8 mouse cellular contexts compared by ENCODE assay signal in genomic region chr19:12010281-12010771, GRCm38 (mm10). TPM values are rescaled to one million over a fixed set of nuclear protein-coding genes. Genes with fewer than 3 reads are reported as not detected.
DNase-seq lines count a peak whose midpoint lies in the region; ATAC-seq lines count a peak whose summit lies in the region.

No protein-coding gene starts in this region.

- peak overlapping the region; percentile 48 for H3K4me2 ChIP-seq in forebrain, embryonic 11.5 days (ENCODE audit: low read depth, low read length, severe bottlenecking)

- peak; percentile 21; the same call in 1 of the 2 replicates for ATAC-seq in cerebellum, adult (ENCODE audit: insufficient number of reproducible peaks, low FRiP score, low TSS enrichment)
- ATAC-seq in forebrain, embryonic 11.5 days (replicated peaks; ENCODE audit: low FRiP score) = peak; percentile 36
- peak; percentile 13 for ATAC-seq in megakaryocyte, adult 5-6 weeks (ENCODE audit: poor library complexity, severe bottlenecking)

- intact Hi-C loops in heart, postnatal 14 days (cut with DNase I) = no loop called here

- peak overlapping the region; percentile 90 for H3K27ac ChIP-seq in forebrain, embryonic 11.5 days (ENCODE audit: low read depth, low read length)

- peak; percentile 85 for DNase-seq in NIH3T3 (ENCODE audit: low read depth)
- DNase-seq in forebrain, embryonic 11.5 days (ENCODE audit: low spot score) = peak; percentile 88
- peak; percentile 58 to 64 for DNase-seq in heart, postnatal 14 days
- DNase-seq in layer of hippocampus, postnatal 10 days (ENCODE audit: low spot score in 2 of 2) = peak; percentile 43 to 62
- DNase-seq in right cerebral cortex, postnatal 10 days (ENCODE audit: low spot score in 2 of 2) = peak; percentile 68 to 74
- DNase-seq in urinary bladder, postnatal 4 days (ENCODE audit: low spot score in 2 of 2) = peak; percentile 51 to 71

- no peaks in the 10 kb centered on the region for H3K9me3 ChIP-seq in forebrain, embryonic 11.5 days (ENCODE audit: control insufficient read depth, low read length)

- no peaks in the 10 kb centered on the region for H3K27me3 ChIP-seq in forebrain, embryonic 11.5 days (ENCODE audit: control insufficient read depth, insufficient read depth, low read length)

- no peaks in the 10 kb centered on the region for H3K36me3 ChIP-seq in forebrain, embryonic 11.5 days (ENCODE audit: control insufficient read depth, insufficient read depth, low read length)

- peak overlapping the region; percentile 49 for H3K4me3 ChIP-seq in forebrain, embryonic 11.5 days (ENCODE audit: low read depth, low read length)

- peak overlapping the region; percentile 71 for H3K9ac ChIP-seq in forebrain, embryonic 11.5 days (ENCODE audit: low read length)

- no peaks in the 10 kb centered on the region for H3K4me1 ChIP-seq in forebrain, embryonic 11.5 days (replicated peaks; ENCODE audit: control insufficient read depth, insufficient read depth, low read length)

- WGBS in forebrain, embryonic 11.5 days = 0% methylated on average over 24 of the region's 24 CpGs

RNA-seq across cellular contexts. Expression of gene Olfr1423, which starts 30.8 kb away (rescaled TPM):
- polyA plus RNA-seq in forebrain, embryonic 11.5 days (2014; fragmentation: Nextera tagmentation; extraction: Ambion mirVana) = not detected in 2 replicates
- total RNA-seq in heart, postnatal 14 days (2021) = not detected
- not detected for total RNA-seq in layer of hippocampus, postnatal 10 days (2021)
- total RNA-seq in megakaryocyte, adult 5-6 weeks (2015) = 0.02 TPM in 1 of 2 replicates, not detected in the other
- not detected in 2 replicates for total RNA-seq in megakaryocyte, adult 5-6 weeks (2017)

RNA-seq across cellular contexts. Expression of gene Osbp, which starts 44.6 kb away (rescaled TPM):
- polyA plus RNA-seq in forebrain, embryonic 11.5 days (2014; fragmentation: Nextera tagmentation; extraction: Ambion mirVana) = 6.1 and 6.6 TPM in 2 replicates
- 10 to 100 TPM; 81.3 to 85.1 TPM for total RNA-seq in heart, postnatal 14 days (2021)
- total RNA-seq in layer of hippocampus, postnatal 10 days (2021) = 10 to 100 TPM; 54.2 to 56.3 TPM
- total RNA-seq in megakaryocyte, adult 5-6 weeks (2015) = 35.0 and 36.9 TPM in 2 replicates
- total RNA-seq in megakaryocyte, adult 5-6 weeks (2017) = 42.6 and 43.3 TPM in 2 replicates

RNA-seq across cellular contexts. Expression of gene Olfr1424, which starts 52.2 kb away (rescaled TPM):
- polyA plus RNA-seq in forebrain, embryonic 11.5 days (2014; fragmentation: Nextera tagmentation; extraction: Ambion mirVana) = not detected in 2 replicates
- total RNA-seq in heart, postnatal 14 days (2021) = not detected
- total RNA-seq in layer of hippocampus, postnatal 10 days (2021) = not detected
- total RNA-seq in megakaryocyte, adult 5-6 weeks (2015) = not detected in 2 replicates
- not detected in 2 replicates for total RNA-seq in megakaryocyte, adult 5-6 weeks (2017)

Comparison
In these comparisons a context has a peak if more than half of its experiments do, and no peak if none do; other contexts are left out.
1. Peak in every context shown above with its lines: DNase-seq, ATAC-seq, H3K4me3 ChIP-seq and H3K27ac ChIP-seq.